Comparison of ENCODE assay signal across 19 mouse cellular contexts in genomic region chr14:73391457-73391856, GRCm38 (mm10). TPM values are rescaled to one million over a fixed set of nuclear protein-coding genes. Genes with fewer than 3 reads are reported as not detected.
A peak's percentile ranks its signal among the peaks of the same experiment; 100 is the strongest.
DNase-seq lines count a peak whose midpoint lies in the region; ATAC-seq lines count a peak whose summit lies in the region.
"Had no signal": no experiment of that assay in that cellular context is flagged by ENCODE, and none has a peak within 500 bp of the region (broad histone marks: within the 10 kb centered on the region; RNA-seq: fewer than 3 reads in every experiment).

No protein-coding gene starts in this region.

- ATAC-seq in CD4-positive, CD25-positive, alpha-beta regulatory T cell, adult 4 months = no peak
- ATAC-seq: forebrain, embryonic 14.5 days; forebrain, postnatal 0 days; Patski had no signal

- peak; percentile 50 for DNase-seq in CD4-positive, CD25-positive, alpha-beta regulatory T cell, adult 2 months (ENCODE audit: low read depth, low spot score)
- peak; percentile 72 for DNase-seq in thymus, postnatal 0 days (ENCODE audit: low spot score)
- DNase-seq in thymus, adult 18-20 months = no peak
- DNase-seq in fat pad, adult 2 months (ENCODE audit: extremely low read depth, low read depth, low spot score) = peak; percentile 85
- no peak for DNase-seq in spleen, adult 18-20 months
- no peak for DNase-seq in lung, adult 18-20 months
- DNase-seq: adrenal gland, adult 2 months; adrenal gland, postnatal 14 days; cerebellum, adult 11 months; cerebellum, adult 2 months; cerebellum, adult 9-11 months; cerebellum, postnatal 25 days; forebrain, postnatal 0 days; gastrocnemius, adult 2 months; gastrocnemius, postnatal 14 days; heart, adult 2 months had no signal

RNA-seq across cellular contexts. Expression of gene Itm2b, which starts 6.4 kb away (rescaled TPM):
- 1,000 to 10,000 TPM in 1 of 2 experiments, 100 to 1,000 TPM in 1; 926 to 1,094 TPM for polyA plus RNA-seq in CD4-positive, CD25-positive, alpha-beta regulatory T cell, adult 4 months (2017; shearing (Covaris generic))
- polyA plus RNA-seq in thymus, postnatal 0 days (2015; fragmentation: Nextera tagmentation; extraction: Ambion mirVana) = 1,456 and 1,514 TPM in 2 replicates

Comparison
In these comparisons a context has a peak if more than half of its experiments do, and no peak if none do; other contexts are left out.
1. DNase-seq: peak in CD4-positive, CD25-positive, alpha-beta regulatory T cell, adult 2 months (single experiment), thymus, postnatal 0 days (single experiment) and fat pad, adult 2 months (single experiment); none in thymus, adult 18-20 months (0 of 2), spleen, adult 18-20 months (0 of 2) and lung, adult 18-20 months (0 of 2).